Mouse (Mus musculus) heart, adult 2 months (tissue): ENCODE data around the gene Dnajc10. TPM values are rescaled to one million over a fixed set of nuclear protein-coding genes. Genes with fewer than 3 reads are reported as not detected.

ENCODE experiments used
- DNase-seq, 2 experiments: peaks; one replicate each; pipeline ENCODE4 v3.0.0; 2021
- H3K27ac ChIP-seq: fragments of 200-600 bp; 2 replicates; pipeline ENCODE4 v1.8.1; 2022
- H3K27me3 ChIP-seq: fragments of 200-500 bp; 2 replicates; pipeline ENCODE4 v1.6.1; 2012; ENCODE audit warnings: mild to moderate bottlenecking, low read length, inconsistent platforms, mixed read lengths; ENCODE audit not compliant: control insufficient read depth, insufficient read depth
- H3K36me3 ChIP-seq: fragments of 200-500 bp; 2 replicates; pipeline ENCODE4 v1.6.1; 2012; ENCODE audit warnings: low read length, inconsistent platforms; ENCODE audit not compliant: control insufficient read depth, insufficient read depth
- H3K4me1 ChIP-seq: fragments of 200-500 bp; 2 replicates; pipeline ENCODE4 v1.6.1; 2011; ENCODE audit warnings: low read length; ENCODE audit not compliant: control insufficient read depth, insufficient read depth
- H3K4me3 ChIP-seq: fragments of 200-600 bp; 2 replicates; pipeline ENCODE4 v1.8.1; 2022
- H3K79me2 ChIP-seq: fragments of 200-500 bp; replicated peaks from 2 replicates; pipeline ENCODE4 v1.6.1; 2012; ENCODE audit warnings: mild to moderate bottlenecking, inconsistent platforms, low read length, moderate library complexity, mixed read lengths; ENCODE audit not compliant: control insufficient read depth, insufficient read depth
- H3K9ac ChIP-seq: fragments of 200-500 bp; 2 replicates; pipeline ENCODE4 v1.6.1; 2012; ENCODE audit warnings: low read depth, mild to moderate bottlenecking, control low read depth, inconsistent platforms, low read length, mixed read lengths
- CTCF ChIP-seq: fragments of 200-600 bp; IDR thresholded peaks from 2 replicates; pipeline ENCODE4 v1.8.1; 2022; ENCODE audit warnings: antibody characterized with exemption, mild to moderate bottlenecking, moderate library complexity
- EP300 ChIP-seq: fragments of 200-500 bp; IDR thresholded peaks from 2 replicates; pipeline ENCODE4 v1.6.1; 2011; ENCODE audit warnings: low read depth, low read length, control low read depth; ENCODE audit not compliant: insufficient read depth
- POLR2A ChIP-seq: fragments of 200-500 bp; IDR thresholded peaks from 2 replicates; pipeline ENCODE4 v1.6.1; 2011; ENCODE audit warnings: mild to moderate bottlenecking, low read depth, low read length, control low read depth; ENCODE audit not compliant: insufficient read depth
- WGBS: fragments of 180-500 bp; shearing (Covaris S2); methylation state at CpG from one replicate; pipeline ENCODE4 v1.1.7; 2018; 5-methylcytosine and 5-hydroxymethylcytosine counted together
- intact Hi-C: fragments of 180-260 bp; cut with DNase I; formaldehyde crosslinking; loops from one replicate; pipeline ENCODE4 v1.15.1; 2025
- polyA plus RNA-seq: library from polyadenylated mRNA; depleted of rRNA; stranded (reverse); fragments of >200 nt; gene quantifications from 2 replicates; pipeline ENCODE4 v1.2.3, GENCODE M21; 2012
- total RNA-seq, 2 experiments: library from RNA; stranded (reverse); gene quantifications; 2 replicates each; pipeline ENCODE4 v1.2.3; 2021

The Dnajc10 gene
- total and polyA plus RNA-seq, 3 experiments: 12.9 to 33.9 (median 32.6) TPM

DNA sequence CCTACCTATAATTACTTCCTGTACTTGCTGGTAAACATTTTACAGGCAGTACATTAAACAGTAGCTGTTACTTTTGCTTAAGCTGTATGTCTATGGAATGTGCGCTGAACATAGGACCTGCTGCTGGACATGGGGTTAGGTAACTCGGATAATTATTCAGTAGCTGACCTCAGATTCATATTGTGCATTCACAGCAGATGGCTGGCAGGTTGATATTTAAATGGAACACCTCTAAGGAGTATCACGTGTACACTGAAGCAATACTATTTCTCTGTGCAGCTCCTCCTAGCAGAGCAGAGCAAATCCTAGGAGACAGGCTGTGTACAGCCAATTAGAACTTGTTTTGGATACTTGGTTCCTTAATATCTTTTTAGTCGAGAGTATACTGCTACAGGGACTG is 39.3 kb downstream of the Dnajc10 start:
- H3K36me3 ChIP-seq: no peaks in the 10 kb centered on the region
- no peak for TF ChIP-seq CTCF
- no peak overlapping the region for H3K4me3 ChIP-seq
- H3K4me1 ChIP-seq: no peaks in the 10 kb centered on the region
- H3K79me2 ChIP-seq: no peaks in the 10 kb centered on the region
- H3K27me3 ChIP-seq: no peaks in the 10 kb centered on the region
- no peak overlapping the region for H3K27ac ChIP-seq
- no peak for DNase-seq
- intact Hi-C loops: loop anchor here (10.0 kb wide), 1 partner anchor 310 kb away; no protein-coding TSS in a partner anchor
- no peak overlapping the region for H3K9ac ChIP-seq
- WGBS: 75% methylated on average over 4 of the region's 4 CpGs

DNA sequence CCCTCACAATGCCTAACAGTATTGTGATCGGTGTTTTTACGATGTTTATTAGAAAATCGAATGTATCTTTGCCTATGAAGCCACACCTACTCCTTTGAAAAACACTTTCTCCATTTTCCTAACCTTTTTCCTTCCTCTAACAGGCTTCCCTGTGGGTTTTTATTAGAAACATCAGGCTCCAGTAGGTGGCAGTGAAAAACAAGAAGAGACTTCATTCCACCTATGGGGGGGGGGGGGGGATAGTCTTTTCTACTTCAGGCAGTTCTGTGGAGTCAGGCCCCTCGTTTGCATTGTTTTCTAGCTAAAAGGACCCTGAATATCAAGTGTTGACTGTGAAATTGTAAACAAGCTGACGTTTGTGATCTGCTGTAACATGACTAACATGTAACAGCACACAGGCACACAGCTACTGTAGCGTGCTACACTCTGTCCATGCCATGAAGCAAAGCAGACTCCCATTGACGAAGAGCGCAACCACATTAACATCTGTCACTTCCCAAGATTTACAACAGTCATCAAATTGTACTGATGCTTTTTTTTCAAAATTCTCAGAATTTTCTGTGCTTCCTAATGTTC is 41.5 kb downstream of the Dnajc10 start:
- intact Hi-C loops: loop anchor here (2.0 to 10.0 kb wide), 3 partner anchors 91 to 308 kb away; partner anchors contain the start of gene Frzb
- DNase-seq: no peak
- Histone ChIP-seq H3K27ac (no peak overlapping the region), H3K9ac (no peak overlapping the region), H3K4me1 (no peaks in the 10 kb centered on the region), H3K79me2 (no peaks in the 10 kb centered on the region), H3K27me3 (no peaks in the 10 kb centered on the region), H3K4me3 (no peak overlapping the region), H3K36me3 (no peaks in the 10 kb centered on the region)
- TF ChIP-seq POLR2A (no peak), CTCF (peak; percentile 62)
- WGBS: 52% methylated on average over 8 of the region's 8 CpGs

DNA sequence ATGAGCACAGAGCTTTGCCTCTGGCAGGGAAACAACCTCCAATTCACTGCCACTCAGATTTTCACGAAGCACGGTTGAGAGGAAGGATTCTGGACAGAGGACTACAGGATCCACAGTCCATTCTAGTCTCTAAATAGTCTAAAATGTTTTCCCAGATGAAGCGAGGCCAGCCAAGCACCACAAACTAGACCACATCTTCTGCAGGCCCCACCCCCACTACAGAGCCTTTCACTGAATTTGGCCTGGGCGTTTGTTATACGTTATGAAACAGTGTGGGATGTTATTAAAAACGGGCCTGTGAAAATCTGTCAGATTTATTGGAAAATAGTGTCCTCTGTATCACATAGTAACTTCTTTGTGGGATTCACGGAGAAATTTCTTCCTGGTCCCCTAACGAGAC is 56.2 kb downstream of the Dnajc10 start:
- H3K27me3 ChIP-seq: no peaks in the 10 kb centered on the region
- intact Hi-C loops: no loop called here
- no peaks in the 10 kb centered on the region for H3K36me3 ChIP-seq
- TF ChIP-seq CTCF: no peak
- TF ChIP-seq EP300: no peak
- no peak for TF ChIP-seq POLR2A
- DNase-seq: no peak
- H3K27ac ChIP-seq: no peak overlapping the region
- 78% methylated on average over 8 of the region's 8 CpGs for WGBS
- H3K4me1 ChIP-seq: no peaks in the 10 kb centered on the region
- H3K79me2 ChIP-seq: no peaks in the 10 kb centered on the region
- H3K9ac ChIP-seq: no peak overlapping the region
- H3K4me3 ChIP-seq: no peak overlapping the region

DNA sequence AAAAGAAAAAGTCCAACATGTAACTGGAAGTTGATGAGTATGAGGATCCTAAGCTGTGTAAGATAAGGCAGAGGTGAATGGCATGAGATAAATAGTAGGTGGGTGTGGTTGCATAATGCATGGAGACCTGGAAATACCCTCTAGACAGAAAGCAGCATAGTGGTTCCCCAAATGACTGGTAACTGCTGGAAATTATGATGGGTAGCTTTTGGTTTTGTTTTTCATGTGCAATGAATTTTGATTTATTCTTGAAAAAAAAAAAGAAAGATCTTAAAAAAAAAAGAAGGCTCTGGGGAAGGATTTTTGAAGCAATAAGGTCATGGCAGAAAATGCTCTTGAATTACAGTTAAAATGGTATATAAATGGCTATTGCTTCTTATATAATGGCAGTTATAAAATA is 59.6 kb downstream of the Dnajc10 start:
- Histone ChIP-seq H3K79me2 (no peaks in the 10 kb centered on the region), H3K27ac (no peak overlapping the region), H3K36me3 (no peaks in the 10 kb centered on the region), H3K9ac (no peak overlapping the region), H3K27me3 (no peaks in the 10 kb centered on the region), H3K4me1 (no peaks in the 10 kb centered on the region), H3K4me3 (no peak overlapping the region)
- DNase-seq: no peak
- no peak for TF ChIP-seq EP300
- TF ChIP-seq POLR2A: no peak
- no peak for TF ChIP-seq CTCF
- intact Hi-C loops: no loop called here

DNA sequence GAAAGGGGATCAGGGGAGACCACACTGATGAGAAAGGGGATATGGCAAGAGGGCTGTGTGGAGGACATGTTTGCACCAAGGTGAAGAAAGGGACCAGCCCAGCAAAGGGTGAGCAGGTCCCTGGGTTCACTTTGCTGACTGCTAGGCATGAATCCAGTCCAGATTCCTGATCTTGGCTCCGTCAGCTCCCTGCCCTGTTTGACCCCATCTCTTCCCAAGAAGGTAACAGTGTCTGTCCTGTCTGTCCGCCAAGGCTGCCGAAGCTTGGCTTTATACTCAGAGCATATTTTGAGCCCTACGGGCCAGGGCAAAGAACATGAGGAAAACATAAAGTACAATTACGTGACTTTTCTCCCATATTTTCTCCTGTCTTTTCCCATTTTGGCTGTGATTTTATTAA is 64.6 kb downstream of the Dnajc10 start:
- DNase-seq: peak in 1 of 2 experiments; percentile 18
- Histone ChIP-seq H3K4me3 (no peak overlapping the region), H3K27me3 (no peaks in the 10 kb centered on the region), H3K4me1 (no peaks in the 10 kb centered on the region), H3K79me2 (no peaks in the 10 kb centered on the region), H3K27ac (no peak overlapping the region), H3K9ac (no peak overlapping the region), H3K36me3 (no peaks in the 10 kb centered on the region)
- 51% methylated on average over 5 of the region's 5 CpGs for WGBS
- TF ChIP-seq POLR2A: no peak
- no peak for TF ChIP-seq EP300
- TF ChIP-seq CTCF: no peak
- intact Hi-C loops: no loop called here

DNA sequence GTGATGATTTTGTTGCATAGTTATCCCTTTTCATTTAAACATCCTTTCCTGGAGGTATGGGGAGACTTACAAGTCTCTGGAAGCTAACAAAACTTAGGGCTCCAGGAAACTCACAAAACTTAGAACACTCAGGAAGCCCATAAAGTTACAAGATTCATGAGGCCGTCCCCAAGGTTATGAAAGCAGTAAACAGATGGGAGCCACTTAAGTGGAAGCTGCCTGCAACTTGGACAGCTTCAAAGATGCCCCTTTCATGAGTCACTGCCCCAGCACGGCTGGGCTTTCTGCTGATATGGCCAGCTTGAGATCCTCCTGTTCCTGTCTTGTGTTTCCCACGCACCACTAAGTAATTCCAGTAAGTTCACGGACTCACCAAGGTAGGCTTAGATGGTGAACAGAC is 69.2 kb downstream of the Dnajc10 start:
- Histone ChIP-seq H3K4me3 (no peak overlapping the region), H3K9ac (no peak overlapping the region), H3K27ac (no peak overlapping the region), H3K4me1 (peaks cover 1% of the 10 kb centered on the region), H3K79me2 (no peaks in the 10 kb centered on the region), H3K27me3 (no peaks in the 10 kb centered on the region), H3K36me3 (no peaks in the 10 kb centered on the region)
- 30% methylated on average over 4 of the region's 4 CpGs for WGBS
- DNase-seq: peak in 1 of 2 experiments; percentile 8
- intact Hi-C loops: no loop called here
- no peak for TF ChIP-seq CTCF

DNA sequence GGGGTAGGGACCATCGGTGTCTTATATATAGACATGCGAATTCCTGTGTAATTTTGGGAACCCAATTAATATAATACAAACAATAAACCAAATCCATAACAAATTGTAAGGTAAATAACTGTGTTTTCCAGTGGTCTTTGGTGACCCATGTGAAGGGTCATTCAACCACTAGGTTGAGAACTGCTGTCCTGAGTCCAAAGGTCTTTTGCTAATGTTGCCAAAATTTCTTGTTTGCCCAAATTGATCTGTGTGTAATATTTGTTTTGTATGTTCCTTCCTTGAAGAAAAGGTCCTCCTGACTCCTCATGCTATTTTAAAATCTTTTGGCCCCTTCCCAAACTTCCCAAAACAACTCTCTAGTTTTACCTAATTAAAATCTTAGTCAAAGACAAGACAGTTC is 71.0 kb downstream of the Dnajc10 start:
- Histone ChIP-seq H3K4me3 (no peak overlapping the region), H3K9ac (no peak overlapping the region), H3K36me3 (no peaks in the 10 kb centered on the region), H3K79me2 (no peaks in the 10 kb centered on the region), H3K27me3 (no peaks in the 10 kb centered on the region), H3K4me1 (peaks cover 1% of the 10 kb centered on the region), H3K27ac (no peak overlapping the region)
- no peak for DNase-seq
- intact Hi-C loops: no loop called here
- 96% methylated on average over 2 of the region's 2 CpGs for WGBS
- TF ChIP-seq EP300: no peak
- TF ChIP-seq CTCF: no peak
- TF ChIP-seq POLR2A: no peak
